In genomic region chr3:145759379-145760209, GRCm38 (mm10) we compare ENCODE assay signal across 8 mouse cellular contexts. TPM values are rescaled to one million over a fixed set of nuclear protein-coding genes. Genes with fewer than 3 reads are reported as not detected.
DNase-seq lines count a peak whose midpoint lies in the region; ATAC-seq and TF ChIP-seq lines count a peak whose summit lies in the region.

No protein-coding gene starts in this region.

- peak overlapping the region; percentile 90 for H3K9ac ChIP-seq in hindbrain, embryonic 14.5 days
- peak overlapping the region; percentile 80 for H3K9ac ChIP-seq in midbrain, embryonic 15.5 days

- no peak; the same call in 1 of the 2 replicates for ATAC-seq in hindbrain, embryonic 14.5 days (ENCODE audit: low FRiP score)
- ATAC-seq in midbrain, embryonic 15.5 days (replicated peaks) = no peak; the same call in 1 of the 2 replicates

- no peaks in the 10 kb centered on the region for H3K9me3 ChIP-seq in hindbrain, embryonic 14.5 days (ENCODE audit: control insufficient read depth, low read length)
- no peaks in the 10 kb centered on the region for H3K9me3 ChIP-seq in midbrain, embryonic 15.5 days

- no peak overlapping the region for H3K27ac ChIP-seq in cerebellum, adult 2 months (ENCODE audit: insufficient read depth, low read length)
- H3K27ac ChIP-seq in hindbrain, embryonic 14.5 days = peak overlapping the region; percentile 86
- peak overlapping the region; percentile 91 for H3K27ac ChIP-seq in midbrain, embryonic 15.5 days

- TF ChIP-seq POLR2A in cerebellum, adult 2 months (IDR thresholded peaks at IDR 0.05; ENCODE audit: borderline replicate concordance, insufficient read depth, low read length) = no peak
- no peak for TF ChIP-seq POLR2A in lung, adult 2 months (IDR thresholded peaks at IDR 0.05; ENCODE audit: borderline replicate concordance, extremely low read depth, low read depth, low read length)

- TF ChIP-seq CTCF in cerebellum, adult 2 months (IDR thresholded peaks at IDR 0.05; ENCODE audit: borderline replicate concordance, insufficient read depth, low read depth, low read length) = no peak
- no peak for TF ChIP-seq CTCF in lung, adult 2 months (IDR thresholded peaks at IDR 0.05; ENCODE audit: insufficient read depth, low read length)

- H3K4me3 ChIP-seq in cerebellum, adult 2 months (replicated peaks; ENCODE audit: insufficient read depth, low read depth, low read length) = peak overlapping the region; percentile 51
- H3K4me3 ChIP-seq in lung, adult 2 months (replicated peaks; ENCODE audit: extremely low read depth, low read depth, low read length) = peak overlapping the region; percentile 70
- peak overlapping the region; percentile 66 for H3K4me3 ChIP-seq in hindbrain, embryonic 14.5 days (replicated peaks; ENCODE audit: low read length)
- peak overlapping the region; percentile 73 for H3K4me3 ChIP-seq in midbrain, embryonic 15.5 days

- 7% methylated on average over 14 of the region's 14 CpGs for WGBS in cerebellum, adult 2 months
- WGBS in lung, adult 2 months = 26% methylated on average over 14 of the region's 14 CpGs
- 9% methylated on average over 14 of the region's 14 CpGs for WGBS in hindbrain, embryonic 14.5 days
- 9% methylated on average over 14 of the region's 14 CpGs for WGBS in midbrain, embryonic 15.5 days

- H3K4me2 ChIP-seq in hindbrain, embryonic 14.5 days (replicated peaks) = peak overlapping the region; percentile 98
- H3K4me2 ChIP-seq in midbrain, embryonic 15.5 days = peak overlapping the region; percentile 93

- H3K27me3 ChIP-seq in cerebellum, adult 2 months (ENCODE audit: control insufficient read depth, insufficient read depth, low read length) = no peaks in the 10 kb centered on the region
- H3K27me3 ChIP-seq in hindbrain, embryonic 14.5 days (ENCODE audit: control insufficient read depth, insufficient read depth, low read length) = no peaks in the 10 kb centered on the region
- H3K27me3 ChIP-seq in midbrain, embryonic 15.5 days (replicated peaks) = no peaks in the 10 kb centered on the region

- peak; percentile 21 to 29 for DNase-seq in cerebellum, adult 2 months
- no peak for DNase-seq in cerebellum, adult 9-10 months
- no peak for DNase-seq in lung, adult 2 months
- no peak for DNase-seq in lung, postnatal 25 days (ENCODE audit: low spot score)
- no peak for DNase-seq in hindbrain, embryonic 14.5 days (ENCODE audit: low spot score)
- DNase-seq in spleen, postnatal 10 days (ENCODE audit: low spot score in 2 of 2) = no peak
- no peak for DNase-seq in urinary bladder, adult 18-20 months (ENCODE audit: low spot score in 2 of 2)

- H3K4me1 ChIP-seq in cerebellum, adult 2 months (ENCODE audit: control insufficient read depth, insufficient read depth, low read length) = no peaks in the 10 kb centered on the region
- H3K4me1 ChIP-seq in lung, adult 2 months (ENCODE audit: control insufficient read depth, insufficient read depth, low read length) = 0 out of 2 replicates have a peak, but pooled peaks cover 3% of the 10 kb centered on the region
- H3K4me1 ChIP-seq in hindbrain, embryonic 14.5 days (replicated peaks; ENCODE audit: control insufficient read depth, insufficient read depth, low read length) = peaks cover 12% of the 10 kb centered on the region; the same call in 1 of the 2 replicates
- H3K4me1 ChIP-seq in midbrain, embryonic 15.5 days = peaks cover 17% of the 10 kb centered on the region

- no peaks in the 10 kb centered on the region for H3K36me3 ChIP-seq in hindbrain, embryonic 14.5 days (replicated peaks; ENCODE audit: control insufficient read depth, insufficient read depth)
- no peaks in the 10 kb centered on the region for H3K36me3 ChIP-seq in midbrain, embryonic 15.5 days (replicated peaks)

RNA-seq across cellular contexts. Expression of gene Ddah1, which starts 1.1 kb away (rescaled TPM):
- polyA plus RNA-seq in cerebellum, adult 2 months (2012; rRNA removed) = 69.3 and 70.3 TPM in 2 replicates
- polyA plus RNA-seq in lung, adult 2 months (2012; rRNA removed) = 16.1 and 20.7 TPM in 2 replicates
- polyA plus RNA-seq in hindbrain, embryonic 14.5 days (2014; fragmentation: Nextera tagmentation; extraction: Ambion mirVana) = 102 and 117 TPM in 2 replicates
- 135 and 137 TPM in 2 replicates for polyA plus RNA-seq in midbrain, embryonic 15.5 days (2015; fragmentation: Nextera tagmentation; extraction: Ambion mirVana)

Comparison
In these comparisons a context has a peak if more than half of its experiments do, and no peak if none do; other contexts are left out.
1. DNase-seq: peak in cerebellum, adult 2 months (2 of 2); none in cerebellum, adult 9-10 months (single experiment), lung, adult 2 months (single experiment), lung, postnatal 25 days (single experiment), hindbrain, embryonic 14.5 days (single experiment), spleen, postnatal 10 days (0 of 2) and urinary bladder, adult 18-20 months (0 of 2).
2. Peak in every context shown above with its lines, with median percentiles within 50 percentile points of each other: H3K4me3 ChIP-seq.